Comparison of ENCODE assay signal across 14 mouse cellular contexts in genomic region chr12:91673141-91673540, GRCm38 (mm10).
DNase-seq lines count a peak whose midpoint lies in the region; ATAC-seq and TF ChIP-seq lines count a peak whose summit lies in the region.
"Had no signal": no experiment of that assay in that cellular context is flagged by ENCODE, and none has a peak within 500 bp of the region (broad histone marks: within the 10 kb centered on the region; RNA-seq: fewer than 3 reads in every experiment).

No protein-coding gene starts in this region.

- H3K9ac ChIP-seq in heart, postnatal 0 days (replicated peaks; ENCODE audit: low read depth, low read length), result no peak overlapping the region
- H3K9ac ChIP-seq in liver, adult 2 months (ENCODE audit: low read depth, low read length), result no peak overlapping the region
- no peak overlapping the region for H3K9ac ChIP-seq in ES-Bruce4 (ENCODE audit: low read depth, poor library complexity, severe bottlenecking)
- H3K9ac ChIP-seq: embryonic facial prominence, embryonic 15.5 days; heart, embryonic 13.5 days had no signal

- no peak overlapping the region for H3K4me2 ChIP-seq in heart, postnatal 0 days (ENCODE audit: low read depth, low read length)
- H3K4me2 ChIP-seq: embryonic facial prominence, embryonic 15.5 days; heart, embryonic 13.5 days had no signal

- no peak for TF ChIP-seq EP300 in heart, postnatal 0 days (IDR thresholded peaks at IDR 0.05; ENCODE audit: low read depth)
- no peak for TF ChIP-seq EP300 in ES-Bruce4 (IDR thresholded peaks at IDR 0.05; ENCODE audit: insufficient read depth, low read depth, low read length)

- TF ChIP-seq POLR2A in liver, adult 2 months (IDR thresholded peaks at IDR 0.05; ENCODE audit: extremely low read depth, insufficient read depth, low read length), result no peak
- no peak for TF ChIP-seq POLR2A in ES-Bruce4 (IDR thresholded peaks at IDR 0.05; ENCODE audit: insufficient read depth, low read length)

- H3K36me3 ChIP-seq in heart, postnatal 0 days (replicated peaks; ENCODE audit: control insufficient read depth, insufficient read depth, low read length), result no peaks in the 10 kb centered on the region
- no peaks in the 10 kb centered on the region for H3K36me3 ChIP-seq in liver, adult 2 months (ENCODE audit: control insufficient read depth, insufficient read depth, low read length)
- no peaks in the 10 kb centered on the region for H3K36me3 ChIP-seq in ES-Bruce4 (ENCODE audit: control insufficient read depth, insufficient read depth, low read length, poor library complexity, severe bottlenecking)
- H3K36me3 ChIP-seq: embryonic facial prominence, embryonic 15.5 days; heart, embryonic 13.5 days had no signal

- peak; percentile 20; the same call in 1 of the 2 replicates for TF ChIP-seq CTCF in heart, postnatal 0 days (IDR thresholded peaks at IDR 0.05; ENCODE audit: low read depth)
- peak; percentile 45 for TF ChIP-seq CTCF in liver, adult 2 months (IDR thresholded peaks at IDR 0.05; ENCODE audit: low read depth, low read length)
- TF ChIP-seq CTCF in ES-Bruce4 (IDR thresholded peaks at IDR 0.05; ENCODE audit: low read depth, low read length), result peak; percentile 20

- H3K9me3 ChIP-seq in heart, postnatal 0 days (replicated peaks; ENCODE audit: control insufficient read depth, low read length), result no peaks in the 10 kb centered on the region
- H3K9me3 ChIP-seq in ES-Bruce4 (replicated peaks; ENCODE audit: control insufficient read depth, insufficient read depth, low read length, poor library complexity, severe bottlenecking), result no peaks in the 10 kb centered on the region
- H3K9me3 ChIP-seq: embryonic facial prominence, embryonic 15.5 days; G1E; heart, embryonic 13.5 days had no signal

- no peak overlapping the region for H3K4me3 ChIP-seq in heart, postnatal 0 days (ENCODE audit: low read depth, low read length)
- H3K4me3 ChIP-seq in liver, adult 2 months (ENCODE audit: insufficient read depth, low read depth, low read length), result no peak overlapping the region
- no peak overlapping the region for H3K4me3 ChIP-seq in ES-Bruce4 (ENCODE audit: low read depth, low read length)
- H3K4me3 ChIP-seq: embryonic facial prominence, embryonic 15.5 days; heart, embryonic 13.5 days; myocyte had no signal

- ATAC-seq in heart, postnatal 0 days (ENCODE audit: insufficient read depth, low read depth), result no peak
- ATAC-seq in megakaryocyte progenitor cell, adult 5-6 weeks (replicated peaks; ENCODE audit: poor library complexity), result peak; percentile 53

- H3K27me3 ChIP-seq in heart, postnatal 0 days (ENCODE audit: control insufficient read depth, insufficient read depth, low read length), result no peaks in the 10 kb centered on the region
- no peaks in the 10 kb centered on the region for H3K27me3 ChIP-seq in liver, adult 2 months (ENCODE audit: control insufficient read depth, insufficient read depth, low read length)
- no peaks in the 10 kb centered on the region for H3K27me3 ChIP-seq in ES-Bruce4 (ENCODE audit: control insufficient read depth, insufficient read depth, low read length, poor library complexity, severe bottlenecking)
- H3K27me3 ChIP-seq: embryonic facial prominence, embryonic 15.5 days; heart, embryonic 13.5 days had no signal

- no peaks in the 10 kb centered on the region for H3K79me2 ChIP-seq in liver, adult 2 months (ENCODE audit: control insufficient read depth, insufficient read depth, low read length)

- 73% methylated on average over 6 of the region's 6 CpGs for WGBS in heart, postnatal 0 days
- 77% methylated on average over 6 of the region's 6 CpGs for WGBS in liver, adult 2 months

- peaks cover 22% of the 10 kb centered on the region for H3K4me1 ChIP-seq in heart, postnatal 0 days (ENCODE audit: control insufficient read depth, insufficient read depth)
- H3K4me1 ChIP-seq in liver, adult 2 months (ENCODE audit: control insufficient read depth, insufficient read depth, low read length), result peaks cover 3% of the 10 kb centered on the region; the same call in 1 of the 2 replicates
- H3K4me1 ChIP-seq in ES-Bruce4 (ENCODE audit: control insufficient read depth, insufficient read depth, low read length), result no peaks in the 10 kb centered on the region

- DNase-seq in heart, postnatal 0 days (ENCODE audit: low spot score), result no peak
- DNase-seq in heart, adult 8-10 months (ENCODE audit: low spot score), result no peak
- DNase-seq in liver, adult 2 months (ENCODE audit: extremely low read depth, low read depth, low spot score), result no peak
- no peak for DNase-seq in liver
- no peak for DNase-seq in natural killer cell, adult 2 months (ENCODE audit: low spot score in 2 of 2)
- no peak for DNase-seq in adrenal gland, adult 18-20 months (ENCODE audit: low spot score in 2 of 2)
- DNase-seq: adrenal gland, postnatal 25 days; lung, postnatal 36 days had no signal

- no peak overlapping the region for H3K27ac ChIP-seq in heart, postnatal 0 days (ENCODE audit: low read depth)
- no peak overlapping the region for H3K27ac ChIP-seq in liver, adult 2 months (replicated peaks; ENCODE audit: insufficient read depth, low read depth, low read length)
- no peak overlapping the region for H3K27ac ChIP-seq in ES-Bruce4 (ENCODE audit: insufficient read depth, low read length)
- H3K27ac ChIP-seq: embryonic facial prominence, embryonic 15.5 days; heart, embryonic 13.5 days had no signal
